Mouse (Mus musculus) thymus, adult 2 months (tissue): Measurements from ENCODE around the gene Tmem115. TPM values are rescaled to one million over a fixed set of nuclear protein-coding genes. Genes with fewer than 3 reads are reported as not detected.

ENCODE experiments used
- DNase-seq: peaks from one replicate; pipeline ENCODE4 v3.0.0; 2021
- H3K27ac ChIP-seq: fragments of 200-500 bp; 2 replicates; pipeline ENCODE4 v1.5.1; 2012; ENCODE audit warnings: low read length, control low read depth; ENCODE audit not compliant: control insufficient read depth, insufficient read depth
- H3K27me3 ChIP-seq: fragments of 200-500 bp; 2 replicates; pipeline ENCODE4 v1.6.1; 2012; ENCODE audit warnings: mild to moderate bottlenecking, low read length, moderate library complexity, mixed read lengths; ENCODE audit not compliant: control insufficient read depth, insufficient read depth
- H3K36me3 ChIP-seq: fragments of 200-500 bp; 2 replicates; pipeline ENCODE4 v1.6.1; 2012; ENCODE audit warnings: mild to moderate bottlenecking, low read length, moderate library complexity; ENCODE audit not compliant: control insufficient read depth, insufficient read depth
- H3K4me1 ChIP-seq: fragments of 200-500 bp; replicated peaks from 2 replicates; pipeline ENCODE4 v1.6.1; 2012; ENCODE audit warnings: low read length; ENCODE audit not compliant: control insufficient read depth, insufficient read depth
- H3K4me3 ChIP-seq: fragments of 200-500 bp; 2 replicates; pipeline ENCODE4 v1.5.1; 2012; ENCODE audit warnings: mild to moderate bottlenecking, low read length, control low read depth, moderate library complexity; ENCODE audit not compliant: control insufficient read depth, insufficient read depth
- CTCF ChIP-seq: fragments of 200-500 bp; IDR thresholded peaks from 2 replicates; pipeline ENCODE4 v1.5.1; 2012; ENCODE audit warnings: mild to moderate bottlenecking, control low read depth, low read length, moderate library complexity, borderline replicate concordance; ENCODE audit not compliant: control insufficient read depth, poor library complexity, insufficient read depth; ENCODE audit errors: extremely low read depth
- POLR2A ChIP-seq: fragments of 200-500 bp; IDR thresholded peaks from 2 replicates; pipeline ENCODE4 v1.6.1; 2012; ENCODE audit warnings: mild to moderate bottlenecking, low read length, control low read depth, moderate library complexity; ENCODE audit not compliant: control insufficient read depth, poor library complexity, insufficient read depth; ENCODE audit errors: extremely low read depth
- WGBS: fragments of 180-500 bp; shearing (Covaris S2); methylation state at CpG from one replicate; pipeline ENCODE4 v1.1.7; 2018; 5-methylcytosine and 5-hydroxymethylcytosine counted together
- polyA plus RNA-seq: library from polyadenylated mRNA; depleted of rRNA; stranded (reverse); fragments of >200 nt; gene quantifications from 2 replicates; pipeline ENCODE4 v1.2.3, GENCODE M21; 2012

Gene Tmem115
- polyA plus RNA-seq, 1 experiment = 55.7 TPM

GRCm38 (mm10) chr9:107543299-107543698 lies 9.6 kb downstream of the Tmem115 start:
- H3K27ac ChIP-seq = no peak overlapping the region
- no peaks in the 10 kb centered on the region for H3K27me3 ChIP-seq
- TF ChIP-seq CTCF (no peak), POLR2A (no peak)
- H3K36me3 ChIP-seq = peaks cover 10% of the 10 kb centered on the region
- no peak overlapping the region for H3K4me3 ChIP-seq
- 96% methylated on average over 11 of the region's 11 CpGs for WGBS
- DNase-seq = no peak
- peaks cover 34% of the 10 kb centered on the region for H3K4me1 ChIP-seq

DNA sequence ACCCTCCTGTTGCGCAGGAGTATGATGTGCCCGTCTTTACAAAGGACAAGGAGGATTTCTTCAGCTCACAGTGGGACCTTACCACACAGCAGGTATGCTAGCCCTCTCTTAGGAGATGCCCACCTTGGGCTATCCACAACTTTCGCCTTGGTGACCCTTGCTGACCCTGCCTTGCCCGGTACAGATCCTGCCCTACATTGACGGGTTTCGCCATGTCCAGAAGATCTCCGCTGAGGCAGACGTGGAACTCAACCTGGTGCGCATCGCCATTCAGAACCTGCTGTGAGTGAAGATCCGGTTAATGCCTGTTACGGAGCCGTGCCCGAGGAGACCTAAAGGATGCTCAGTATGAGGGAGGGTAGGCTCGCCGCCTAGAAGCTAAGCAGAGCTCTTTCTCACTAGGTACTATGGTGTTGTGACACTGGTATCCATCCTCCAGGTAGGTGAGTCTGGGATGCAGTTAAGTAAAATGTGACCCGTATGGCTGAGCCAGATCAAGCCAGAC lies 10.5 kb downstream of the Tmem115 start:
- peaks cover 34% of the 10 kb centered on the region for H3K4me1 ChIP-seq
- TF ChIP-seq CTCF (no peak), POLR2A (no peak)
- WGBS = 97% methylated on average over 17 of the region's 17 CpGs
- H3K36me3 ChIP-seq = peaks cover 2% of the 10 kb centered on the region; the same call in 1 of the 2 replicates
- H3K27me3 ChIP-seq = no peaks in the 10 kb centered on the region
- no peak overlapping the region for H3K27ac ChIP-seq
- no peak overlapping the region for H3K4me3 ChIP-seq
- no peak for DNase-seq

GRCm38 (mm10) chr9:107544729-107545128 lies 11.0 kb downstream of the Tmem115 start:
- WGBS = 97% methylated on average over 12 of the region's 12 CpGs
- no peaks in the 10 kb centered on the region for H3K27me3 ChIP-seq
- H3K4me1 ChIP-seq = peaks cover 34% of the 10 kb centered on the region
- H3K36me3 ChIP-seq = no peaks in the 10 kb centered on the region
- no peak overlapping the region for H3K27ac ChIP-seq
- no peak overlapping the region for H3K4me3 ChIP-seq
- DNase-seq = no peak
- TF ChIP-seq CTCF (no peak), POLR2A (no peak)

DNA sequence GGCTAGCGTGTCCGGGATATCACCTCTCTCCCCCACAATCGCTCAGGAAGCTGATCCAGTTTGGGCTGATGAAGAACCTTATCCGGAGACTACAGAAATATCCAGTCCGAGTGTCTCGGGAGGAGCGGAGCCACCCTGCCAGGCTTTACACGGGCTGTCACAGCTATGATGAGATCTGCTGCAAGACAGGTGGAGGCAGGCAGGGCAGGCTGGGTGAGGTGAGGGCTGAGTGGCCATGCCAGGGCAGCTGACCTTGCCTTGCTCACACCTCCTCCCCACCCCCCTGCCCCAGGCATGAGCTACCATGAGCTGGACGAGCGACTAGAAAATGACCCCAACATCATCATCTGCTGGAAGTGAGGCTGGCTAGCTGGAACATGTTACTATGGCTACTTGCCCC lies 11.5 kb downstream of the Tmem115 start:
- no peak overlapping the region for H3K4me3 ChIP-seq
- H3K36me3 ChIP-seq = no peaks in the 10 kb centered on the region
- 89% methylated on average over 10 of the region's 10 CpGs for WGBS
- no peak overlapping the region for H3K27ac ChIP-seq
- TF ChIP-seq POLR2A (no peak), CTCF (no peak)
- no peak for DNase-seq
- H3K4me1 ChIP-seq = peaks cover 35% of the 10 kb centered on the region
- H3K27me3 ChIP-seq = no peaks in the 10 kb centered on the region

GRCm38 (mm10) chr9:107545602-107546001 lies 11.9 kb downstream of the Tmem115 start:
- Histone ChIP-seq H3K4me1 (peaks cover 39% of the 10 kb centered on the region), H3K4me3 (no peak overlapping the region), H3K27me3 (no peaks in the 10 kb centered on the region), H3K36me3 (no peaks in the 10 kb centered on the region), H3K27ac (no peak overlapping the region)
- TF ChIP-seq POLR2A (no peak), CTCF (0 out of 2 replicates have a peak, but pooled peaks have one; percentile 20)
- 26% methylated on average over 3 of the region's 3 CpGs for WGBS
- DNase-seq = peak; percentile 73

DNA sequence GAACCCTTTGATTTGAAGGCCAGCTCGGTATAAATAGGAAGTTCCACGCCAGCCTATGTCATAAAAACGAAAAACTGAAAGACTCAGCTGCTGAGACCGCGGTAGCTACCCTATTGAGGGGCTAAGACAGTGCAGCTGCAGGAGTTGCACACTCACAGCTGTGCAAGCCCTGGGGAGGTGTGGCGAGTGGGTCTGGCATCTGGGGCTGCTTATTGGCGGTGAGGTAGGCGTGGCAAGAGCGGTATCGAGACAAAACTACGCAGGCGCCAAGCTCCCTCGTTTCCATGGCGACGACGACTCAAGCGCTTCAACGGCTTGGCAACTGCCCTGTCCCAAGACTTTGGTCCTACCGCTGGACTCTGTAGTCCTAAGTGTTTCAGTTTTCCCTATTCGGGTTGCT lies 13.3 kb downstream of the Tmem115 start, which contains the start of gene Zmynd10:
Zmynd10 (plus strand) TSS at position 273 of the 400 bp plus-strand sequence.
- peak; percentile 88 for DNase-seq

More for the DNA sequence above, 13.3 kb downstream of the Tmem115 start, which contains the start of gene Zmynd10:
- Histone ChIP-seq H3K27me3 (no peaks in the 10 kb centered on the region), H3K4me1 (peaks cover 47% of the 10 kb centered on the region), H3K36me3 (no peaks in the 10 kb centered on the region), H3K4me3 (0 out of 2 replicates have a peak within 1 kb of the TSS, but pooled peaks have one; percentile 3), H3K27ac (peak within 1 kb of the TSS; percentile 82)
- TF ChIP-seq POLR2A (0 out of 2 replicates have a peak, but pooled peaks have one; percentile 30), CTCF (0 out of 2 replicates have a peak, but pooled peaks have one; percentile 51)
- WGBS = 2% methylated on average over 20 of the region's 20 CpGs
